Mouse (Mus musculus): Measurements from ENCODE around the gene Vwa7. TPM values are rescaled to one million over a fixed set of nuclear protein-coding genes. Genes with fewer than 3 reads are reported as not detected.
A peak's percentile ranks its signal among the peaks of the same experiment; 100 is the strongest.
"Not testable (repeated sequence)": the region's sequence is repeated elsewhere in the genome, so short reads cannot be mapped to it uniquely, and the experiment has no call there.

Gene Vwa7
- polyA plus RNA-seq, 1 experiment from 2014 or later: 0.15 TPM

DNA sequence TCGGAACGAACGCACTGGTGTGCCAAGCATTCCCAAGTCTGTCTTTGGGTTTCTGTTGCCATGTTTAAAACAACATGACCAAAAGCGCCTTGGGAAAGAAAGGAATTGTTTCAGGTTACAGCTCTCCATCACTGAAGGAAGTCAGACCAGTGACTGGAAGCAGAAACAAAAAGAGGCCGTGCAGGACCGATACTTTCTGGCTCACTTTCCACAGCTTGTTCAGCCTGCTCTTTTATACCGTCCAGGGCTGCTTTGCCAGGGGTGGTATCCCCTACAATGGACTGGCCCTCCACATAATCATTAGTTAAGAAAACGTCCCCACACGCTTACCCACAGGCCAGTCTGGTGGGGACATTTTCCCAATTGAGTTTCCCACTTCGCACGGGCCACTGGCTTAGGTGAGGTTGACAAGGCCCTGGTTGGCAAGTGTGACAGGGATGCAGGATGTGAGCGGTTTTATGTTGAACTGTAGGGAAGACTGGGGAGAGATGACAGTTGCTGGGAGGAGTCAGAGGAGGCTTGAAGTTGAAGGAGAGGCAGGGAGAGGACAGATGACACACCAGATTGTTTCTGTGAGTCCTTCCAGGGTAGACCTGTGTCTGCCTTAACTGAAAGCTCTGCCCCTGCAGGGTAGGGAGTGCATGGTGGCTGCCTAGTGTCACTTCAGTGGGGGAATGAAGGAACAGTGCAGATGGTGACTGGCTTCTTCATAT, 14.1 kb upstream of the Vwa7 start:
- Histone ChIP-seq H3K4me2 (replicated peaks) (peak overlapping the region; percentile 97), H3K9ac (peak overlapping the region; percentile 96), H3K27ac (no peak overlapping the region), H3K4me3 (peak overlapping the region; percentile 95), H3K27me3 (replicated peaks) (no peaks in the 10 kb centered on the region), H3K36me3 (peaks cover 42% of the 10 kb centered on the region), H3K4me1 (peaks cover 29% of the 10 kb centered on the region), H3K9me3 (no peaks in the 10 kb centered on the region)
- WGBS: 11% methylated on average over 12 of the region's 12 CpGs
- no peak for ATAC-seq (ENCODE audit: low FRiP score, low read depth)

- Histone ChIP-seq H3K4me1 (peaks cover 29% of the 10 kb centered on the region), H3K4me3 (no peak overlapping the region), H3K4me2 (replicated peaks) (peak overlapping the region; percentile 97), H3K9me3 (no peaks in the 10 kb centered on the region), H3K36me3 (peaks cover 45% of the 10 kb centered on the region), H3K9ac (no peak overlapping the region; the same call in 1 of the 2 replicates), H3K27ac (no peak overlapping the region), H3K27me3 (replicated peaks) (no peaks in the 10 kb centered on the region)
- no peak for ATAC-seq (ENCODE audit: low FRiP score, low read depth)
- WGBS: 74% methylated on average over 9 of the region's 9 CpGs
These were observed 13.1 kb upstream of the Vwa7 start for GRCm38 (mm10) chr17:35003022-35003838.

DNA sequence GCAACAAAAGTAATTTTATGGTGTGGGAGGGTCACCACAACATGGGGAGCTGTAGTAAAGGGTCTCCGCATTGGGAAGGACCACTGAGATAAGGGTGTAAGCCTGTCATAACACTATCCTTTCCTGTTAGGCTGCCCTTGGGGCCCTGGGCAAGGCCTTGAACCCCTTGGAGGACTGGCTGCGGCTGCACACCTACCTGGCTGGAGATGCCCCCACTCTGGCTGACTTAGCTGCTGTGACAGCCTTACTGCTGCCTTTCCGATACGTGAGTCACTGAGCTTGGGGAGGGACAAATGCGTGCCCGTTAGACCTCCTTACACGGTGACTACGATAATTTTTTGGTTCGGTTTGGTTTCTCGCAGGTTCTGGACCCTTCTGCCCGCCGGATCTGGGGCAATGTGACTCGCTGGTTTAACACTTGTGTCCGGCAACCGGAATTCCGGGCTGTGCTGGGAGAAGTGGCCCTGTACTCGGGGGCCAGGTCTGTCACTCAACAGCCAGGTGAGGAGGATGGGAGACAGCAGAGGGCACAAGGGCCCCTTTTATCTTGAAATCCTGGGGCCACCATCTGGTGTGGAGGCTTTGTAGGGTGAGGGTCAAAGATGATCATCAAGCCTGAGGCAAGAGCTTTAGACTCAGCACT, 12.2 kb upstream of the Vwa7 start:
- H3K4me1 ChIP-seq: peaks cover 29% of the 10 kb centered on the region
- 97% methylated on average over 17 of the region's 17 CpGs for WGBS
- no peaks in the 10 kb centered on the region for H3K9me3 ChIP-seq
- no peaks in the 10 kb centered on the region for H3K27me3 ChIP-seq (replicated peaks)
- no peak overlapping the region for H3K27ac ChIP-seq
- no peak overlapping the region for H3K4me2 ChIP-seq (replicated peaks)
- H3K4me3 ChIP-seq: no peak overlapping the region
- H3K9ac ChIP-seq: no peak overlapping the region
- no peak for ATAC-seq (ENCODE audit: low FRiP score, low read depth)
- peaks cover 50% of the 10 kb centered on the region for H3K36me3 ChIP-seq

GRCm38 (mm10) chr17:35005158-35005557, 11.2 kb upstream of the Vwa7 start:
- Histone ChIP-seq H3K36me3 (peaks cover 59% of the 10 kb centered on the region), H3K4me2 (replicated peaks) (no peak overlapping the region), H3K4me3 (no peak overlapping the region), H3K4me1 (peaks cover 22% of the 10 kb centered on the region), H3K9me3 (no peaks in the 10 kb centered on the region), H3K27ac (no peak overlapping the region), H3K9ac (no peak overlapping the region), H3K27me3 (replicated peaks) (no peaks in the 10 kb centered on the region)
- ATAC-seq (ENCODE audit: low FRiP score, low read depth): no peak
- 91% methylated on average over 10 of the region's 10 CpGs for WGBS

- H3K4me1 ChIP-seq: peaks cover 22% of the 10 kb centered on the region
- H3K36me3 ChIP-seq: peaks cover 67% of the 10 kb centered on the region
- not testable (repeated sequence) for H3K9me3 ChIP-seq; H3K4me2 ChIP-seq (replicated peaks); H3K9ac ChIP-seq; H3K4me3 ChIP-seq; H3K27ac ChIP-seq; ATAC-seq (ENCODE audit: low FRiP score, low read depth); H3K27me3 ChIP-seq (replicated peaks)
- 93% methylated on average over 4 of the region's 5 CpGs for WGBS
These were observed 10.5 kb upstream of the Vwa7 start for GRCm38 (mm10) chr17:35005902-35006301.

GRCm38 (mm10) chr17:35007387-35007991, 8.9 kb upstream of the Vwa7 start:
- no peak overlapping the region for H3K9ac ChIP-seq
- H3K4me3 ChIP-seq: no peak overlapping the region
- WGBS: 95% methylated on average over 7 of the region's 7 CpGs
- no peak overlapping the region for H3K4me2 ChIP-seq (replicated peaks)
- H3K27me3 ChIP-seq (replicated peaks): no peaks in the 10 kb centered on the region
- no peak overlapping the region for H3K27ac ChIP-seq
- H3K4me1 ChIP-seq: peaks cover 10% of the 10 kb centered on the region
- no peaks in the 10 kb centered on the region for H3K9me3 ChIP-seq
- peaks cover 83% of the 10 kb centered on the region for H3K36me3 ChIP-seq
- no peak for ATAC-seq (ENCODE audit: low FRiP score, low read depth)

DNA sequence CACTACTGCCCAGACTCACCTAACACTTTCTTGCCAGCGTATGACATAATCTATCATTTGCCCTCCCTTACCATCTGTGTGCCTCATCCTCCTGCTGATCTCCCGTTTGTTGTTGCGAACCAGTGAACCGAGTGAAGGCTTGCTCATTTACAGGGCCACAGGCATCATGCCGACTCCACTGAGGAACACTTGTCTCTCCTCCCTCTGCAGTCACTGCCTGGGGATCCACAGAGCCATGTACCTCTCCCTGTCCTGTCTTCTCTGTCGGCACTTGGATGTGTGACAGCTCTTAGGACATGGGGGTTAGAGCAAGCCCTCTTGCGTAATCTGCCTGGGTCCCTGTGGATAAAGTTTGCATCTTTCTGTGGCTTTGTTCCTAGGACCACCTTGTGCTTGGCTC, 6.8 kb upstream of the Vwa7 start:
- Histone ChIP-seq H3K9me3 (no peaks in the 10 kb centered on the region), H3K27ac (no peak overlapping the region), H3K4me3 (no peak overlapping the region), H3K4me2 (replicated peaks) (no peak overlapping the region), H3K36me3 (peaks cover 97% of the 10 kb centered on the region), H3K4me1 (no peaks in the 10 kb centered on the region), H3K27me3 (replicated peaks) (no peaks in the 10 kb centered on the region), H3K9ac (0 out of 2 replicates have a peak overlapping the region, but pooled peaks have one; percentile 8)
- ATAC-seq (ENCODE audit: low FRiP score, low read depth): no peak
- WGBS: 88% methylated on average over 7 of the region's 7 CpGs

DNA sequence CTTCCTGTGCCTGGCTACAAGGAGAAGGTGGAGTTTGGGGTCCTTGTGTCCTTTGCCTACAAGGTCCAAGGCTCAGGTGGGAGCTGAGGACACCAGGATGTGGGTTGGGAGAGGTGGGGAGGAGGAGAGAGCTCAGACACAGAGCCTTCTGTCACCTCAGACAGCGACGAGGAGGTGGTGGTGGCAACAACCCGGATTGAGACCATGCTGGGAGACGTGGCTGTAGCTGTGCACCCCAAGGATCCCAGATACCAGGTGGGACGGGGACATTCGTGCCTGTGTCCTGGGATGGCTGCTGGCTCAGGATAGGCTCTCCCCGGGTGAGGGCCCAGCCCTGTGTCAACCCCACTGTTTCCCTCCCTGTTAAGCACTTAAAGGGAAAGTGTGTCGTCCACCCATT, 4.9 kb upstream of the Vwa7 start:
- H3K4me1 ChIP-seq: 0 out of 2 replicates have a peak, but pooled peaks cover 3% of the 10 kb centered on the region
- peaks cover 99% of the 10 kb centered on the region for H3K36me3 ChIP-seq
- H3K27ac ChIP-seq: no peak overlapping the region
- no peak for ATAC-seq (ENCODE audit: low FRiP score, low read depth)
- no peaks in the 10 kb centered on the region for H3K27me3 ChIP-seq (replicated peaks)
- no peak overlapping the region for H3K4me2 ChIP-seq (replicated peaks)
- H3K9me3 ChIP-seq: no peaks in the 10 kb centered on the region
- 93% methylated on average over 8 of the region's 8 CpGs for WGBS
- H3K9ac ChIP-seq: no peak overlapping the region
- no peak overlapping the region for H3K4me3 ChIP-seq

- Histone ChIP-seq H3K9ac (no peak overlapping the region; the same call in 1 of the 2 replicates), H3K4me3 (no peak overlapping the region), H3K36me3 (peaks cover 98% of the 10 kb centered on the region), H3K4me2 (replicated peaks) (no peak overlapping the region), H3K4me1 (0 out of 2 replicates have a peak, but pooled peaks cover 4% of the 10 kb centered on the region), H3K9me3 (no peaks in the 10 kb centered on the region), H3K27me3 (replicated peaks) (no peaks in the 10 kb centered on the region), H3K27ac (no peak overlapping the region)
- WGBS: 83% methylated on average over 13 of the region's 13 CpGs
- no peak for ATAC-seq (ENCODE audit: low FRiP score, low read depth)
These were observed 3.9 kb upstream of the Vwa7 start for GRCm38 (mm10) chr17:35012430-35012829.

GRCm38 (mm10) chr17:35013221-35013620, 3.2 kb upstream of the Vwa7 start:
- H3K36me3 ChIP-seq: peaks cover 93% of the 10 kb centered on the region

DNA sequence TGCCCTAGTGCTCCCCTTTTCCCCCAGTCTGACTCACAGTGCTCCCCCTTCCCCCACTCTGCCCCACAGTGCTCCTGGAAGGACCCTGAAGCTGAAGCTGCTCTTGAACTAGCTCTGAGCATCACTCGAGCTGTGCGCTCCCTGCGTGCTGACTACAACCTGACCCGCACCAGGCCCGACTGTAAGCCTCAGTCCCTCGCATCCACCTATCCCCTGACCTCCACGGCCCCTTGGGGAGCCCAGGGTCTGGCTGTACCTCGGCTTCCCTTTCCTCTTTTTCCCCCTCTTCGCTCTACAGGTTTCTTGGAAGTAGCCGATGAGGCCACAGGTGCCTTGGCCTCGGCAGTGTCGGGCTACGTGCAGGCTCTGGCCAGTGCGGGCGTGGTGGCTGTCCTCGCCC, 1.1 kb upstream of the Vwa7 start:
- H3K36me3 ChIP-seq: peaks cover 73% of the 10 kb centered on the region
- 94% methylated on average over 16 of the region's 16 CpGs for WGBS
- no peak overlapping the region for H3K4me3 ChIP-seq
- H3K27me3 ChIP-seq (replicated peaks): no peaks in the 10 kb centered on the region
- no peak for ATAC-seq (ENCODE audit: low FRiP score, low read depth)
- no peaks in the 10 kb centered on the region for H3K9me3 ChIP-seq
- H3K4me1 ChIP-seq: 0 out of 2 replicates have a peak, but pooled peaks cover 4% of the 10 kb centered on the region
- H3K9ac ChIP-seq: 0 out of 2 replicates have a peak overlapping the region, but pooled peaks have one; percentile 35
- H3K27ac ChIP-seq: no peak overlapping the region
- H3K4me2 ChIP-seq (replicated peaks): no peak overlapping the region

More at GRCm38 (mm10) chr17:35013221-35013620, 3.2 kb upstream of the Vwa7 start:
- no peak overlapping the region for H3K9ac ChIP-seq
- H3K4me3 ChIP-seq: no peak overlapping the region
- WGBS: 85% methylated on average over 6 of the region's 6 CpGs
- H3K27ac ChIP-seq: no peak overlapping the region
- ATAC-seq (ENCODE audit: low FRiP score, low read depth): no peak
- H3K4me1 ChIP-seq: 0 out of 2 replicates have a peak, but pooled peaks cover 4% of the 10 kb centered on the region
- H3K4me2 ChIP-seq (replicated peaks): no peak overlapping the region
- H3K27me3 ChIP-seq (replicated peaks): no peaks in the 10 kb centered on the region
- H3K9me3 ChIP-seq: no peaks in the 10 kb centered on the region
